Comparison of ENCODE assay signal across 19 mouse cellular contexts in the genomic region with DNA sequence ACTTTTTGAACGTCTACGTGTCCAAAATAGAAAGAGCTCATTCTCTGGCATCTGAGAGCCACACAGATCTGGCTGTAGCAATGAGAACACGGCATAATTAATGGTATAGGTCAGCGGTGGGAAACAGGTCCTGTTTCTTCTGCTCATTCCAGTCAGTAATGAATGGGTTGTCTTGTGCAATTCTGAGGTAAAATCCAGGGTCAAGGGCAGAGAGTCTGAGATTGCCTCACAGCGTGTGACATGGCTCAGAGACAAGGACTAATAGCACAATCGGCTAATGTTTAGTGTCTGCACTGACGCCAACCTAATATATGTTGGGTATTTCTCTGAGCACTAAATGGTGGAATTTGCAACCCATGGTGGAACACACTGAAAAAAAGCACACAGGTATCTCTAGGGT. TPM values are rescaled to one million over a fixed set of nuclear protein-coding genes. Genes with fewer than 3 reads are reported as not detected.
DNase-seq lines count a peak whose midpoint lies in the region; ATAC-seq and TF ChIP-seq lines count a peak whose summit lies in the region.
"Had no signal": no experiment of that assay in that cellular context is flagged by ENCODE, and none has a peak within 500 bp of the region (broad histone marks: within the 10 kb centered on the region; RNA-seq: fewer than 3 reads in every experiment).

No protein-coding gene starts in this region.

- TF ChIP-seq CTCF in liver, adult 2 months (IDR thresholded peaks at IDR 0.05; ENCODE audit: low read depth, low read length): no peak

- H3K4me1 ChIP-seq in liver, adult 2 months (ENCODE audit: control insufficient read depth, insufficient read depth, low read length): peaks cover 4% of the 10 kb centered on the region; the same call in 1 of the 2 replicates
- peaks cover 13% of the 10 kb centered on the region for H3K4me1 ChIP-seq in liver, embryonic 12.5 days
- peaks cover 3% of the 10 kb centered on the region; the same call in 1 of the 2 replicates for H3K4me1 ChIP-seq in brown adipose tissue, adult 24 weeks (ENCODE audit: control insufficient read depth, insufficient read depth, insufficient read length, low read length)
- H3K4me1 ChIP-seq: intestine, embryonic 15.5 days had no signal

- H3K9me3 ChIP-seq in liver, embryonic 12.5 days (replicated peaks): no peaks in the 10 kb centered on the region
- H3K9me3 ChIP-seq: embryonic facial prominence, embryonic 10.5 days; intestine, embryonic 15.5 days had no signal

- H3K27me3 ChIP-seq in liver, adult 2 months (ENCODE audit: control insufficient read depth, insufficient read depth, low read length): no peaks in the 10 kb centered on the region
- no peaks in the 10 kb centered on the region for H3K27me3 ChIP-seq in liver, embryonic 12.5 days (replicated peaks)
- H3K27me3 ChIP-seq: CH12.LX; heart, embryonic 12.5 days; intestine, embryonic 15.5 days; Patski had no signal

- no peak overlapping the region for H3K9ac ChIP-seq in liver, adult 2 months (ENCODE audit: low read depth, low read length)
- no peak overlapping the region for H3K9ac ChIP-seq in liver, embryonic 12.5 days
- H3K9ac ChIP-seq: heart, embryonic 12.5 days; intestine, embryonic 15.5 days had no signal

- intact Hi-C loops in heart, postnatal 14 days (cut with DNase I): no loop called here

- peak; percentile 94 for DNase-seq in liver, adult 2 months (ENCODE audit: extremely low read depth, low read depth, low spot score)
- DNase-seq in adrenal gland, adult 2 months: peak; percentile 85
- peak; percentile 69 for DNase-seq in adrenal gland, postnatal 10 days
- DNase-seq in heart, adult 18-20 months: no peak
- DNase-seq in heart, postnatal 14 days: no peak
- DNase-seq: cerebellum, adult 18-20 months; cerebellum, postnatal 10 days; heart, postnatal 36 days; kidney, adult 18-20 months had no signal

- no peaks in the 10 kb centered on the region for H3K79me2 ChIP-seq in liver, adult 2 months (ENCODE audit: control insufficient read depth, insufficient read depth, low read length)

- H3K36me3 ChIP-seq in liver, adult 2 months (ENCODE audit: control insufficient read depth, insufficient read depth, low read length): no peaks in the 10 kb centered on the region
- H3K36me3 ChIP-seq in liver, embryonic 12.5 days: no peaks in the 10 kb centered on the region
- H3K36me3 ChIP-seq: embryonic facial prominence, embryonic 10.5 days; heart, embryonic 12.5 days; intestine, embryonic 15.5 days had no signal

- TF ChIP-seq POLR2A in liver, adult 2 months (IDR thresholded peaks at IDR 0.05; ENCODE audit: extremely low read depth, insufficient read depth, low read length): no peak

- no peak overlapping the region for H3K27ac ChIP-seq in liver, adult 2 months (replicated peaks; ENCODE audit: insufficient read depth, low read depth, low read length)
- no peak overlapping the region for H3K27ac ChIP-seq in liver, embryonic 12.5 days
- H3K27ac ChIP-seq in brown adipose tissue, adult 24 weeks (replicated peaks; ENCODE audit: low read depth, low read length): peak overlapping the region; percentile 35
- H3K27ac ChIP-seq: embryonic facial prominence, embryonic 10.5 days; intestine, embryonic 15.5 days had no signal

- H3K4me2 ChIP-seq in liver, embryonic 12.5 days: no peak overlapping the region
- H3K4me2 ChIP-seq: heart, embryonic 12.5 days; intestine, embryonic 15.5 days had no signal

- 28% methylated on average over 7 of the region's 7 CpGs for WGBS in liver, adult 2 months
- WGBS in liver, embryonic 12.5 days (ENCODE audit: insufficient replicate concordance): 67% methylated on average over 7 of the region's 7 CpGs

- ATAC-seq in liver, embryonic 12.5 days: no peak
- ATAC-seq: activated CD4-positive, CD25-positive, alpha-beta regulatory T cell, adult 4 months; forebrain, embryonic 14.5 days; intestine, embryonic 15.5 days; Patski had no signal

- no peak overlapping the region for H3K4me3 ChIP-seq in liver, adult 2 months (ENCODE audit: insufficient read depth, low read depth, low read length)
- no peak overlapping the region for H3K4me3 ChIP-seq in liver, embryonic 12.5 days
- H3K4me3 ChIP-seq in brown adipose tissue, adult 24 weeks (ENCODE audit: insufficient read depth, low read depth, low read length): no peak overlapping the region
- H3K4me3 ChIP-seq: embryonic facial prominence, embryonic 10.5 days; heart, embryonic 12.5 days; intestine, embryonic 15.5 days had no signal

RNA-seq across cellular contexts. Expression of gene Cdk1, which starts 52.8 kb away (rescaled TPM):
- 4.9 and 10.7 TPM in 2 replicates for total RNA-seq in liver, adult 2 months (2014; rRNA removed)
- polyA plus RNA-seq in liver, adult 2 months (2012; rRNA removed): 1.8 and 2.6 TPM in 2 replicates
- polyA plus RNA-seq in liver, embryonic 12.5 days (2016; fragmentation: Nextera tagmentation; extraction: Ambion mirVana): 319 and 336 TPM in 2 replicates
- 1 to 10 TPM; 4.2 to 6.2 TPM for total RNA-seq in adrenal gland, adult 2 months (2021)
- 2.0 and 3.6 TPM in 2 replicates for polyA plus RNA-seq in adrenal gland, adult 2 months (2012; rRNA removed)
- total RNA-seq in adrenal gland, postnatal 10 days (2021): 10 to 100 TPM; 48.5 to 50.1 TPM
- polyA plus RNA-seq in brown adipose tissue, adult 24 weeks (2012; ENCODE audit: insufficient read depth, insufficient read length, missing spikeins): 1.7 TPM in 1 of 2 replicates, not detected in the other
- total RNA-seq in heart, adult 18-20 months (2021): 1 to 10 TPM; 1.4 to 1.6 TPM
- total RNA-seq in heart, postnatal 14 days (2021): 10 to 100 TPM; 10.4 to 16.0 TPM
- total RNA-seq: gastrocnemius, adult 8-10 months had no signal

Comparison
In these comparisons a context has a peak if more than half of its experiments do, and no peak if none do; other contexts are left out.
1. DNase-seq: peak in liver, adult 2 months (single experiment), adrenal gland, adult 2 months (single experiment) and adrenal gland, postnatal 10 days (single experiment); none in heart, adult 18-20 months (0 of 2) and heart, postnatal 14 days (0 of 2).